ENCODE assay signal across 25 mouse cellular contexts in genomic region chr5:28290630-28291029, GRCm38 (mm10). TPM values are rescaled to one million over a fixed set of nuclear protein-coding genes. Genes with fewer than 3 reads are reported as not detected.
DNase-seq lines count a peak whose midpoint lies in the region; ATAC-seq and TF ChIP-seq lines count a peak whose summit lies in the region.
"Had no signal": no experiment of that assay in that cellular context is flagged by ENCODE, and none has a peak within 500 bp of the region (broad histone marks: within the 10 kb centered on the region; RNA-seq: fewer than 3 reads in every experiment).

No protein-coding gene starts in this region.

- H3K4me2 ChIP-seq in intestine, embryonic 16.5 days (ENCODE audit: low read depth, low read length) = no peak overlapping the region
- H3K4me2 ChIP-seq: embryonic facial prominence, embryonic 13.5 days; embryonic facial prominence, embryonic 15.5 days; forebrain, embryonic 12.5 days had no signal

- no peaks in the 10 kb centered on the region for H3K36me3 ChIP-seq in heart, embryonic 10.5 days
- H3K36me3 ChIP-seq in liver, adult 2 months (ENCODE audit: control insufficient read depth, insufficient read depth, low read length) = no peaks in the 10 kb centered on the region
- no peaks in the 10 kb centered on the region for H3K36me3 ChIP-seq in intestine, embryonic 16.5 days (ENCODE audit: control insufficient read depth, insufficient read depth, low read length)
- H3K36me3 ChIP-seq: embryonic facial prominence, embryonic 13.5 days; embryonic facial prominence, embryonic 15.5 days; forebrain, embryonic 10.5 days; forebrain, embryonic 12.5 days had no signal

- WGBS in heart, embryonic 10.5 days = 71% methylated on average over 1 of the region's 1 CpGs
- 73% methylated on average over 1 of the region's 1 CpGs for WGBS in liver, adult 2 months
- 56% methylated on average over 1 of the region's 1 CpGs for WGBS in intestine, embryonic 16.5 days

- no peak for TF ChIP-seq CTCF in liver, adult 2 months (IDR thresholded peaks at IDR 0.05; ENCODE audit: low read depth, low read length)

- H3K27ac ChIP-seq in heart, embryonic 10.5 days = no peak overlapping the region
- 0 out of 2 replicates have a peak overlapping the region, but pooled peaks have one; percentile 80 for H3K27ac ChIP-seq in liver, adult 2 months (replicated peaks; ENCODE audit: insufficient read depth, low read depth, low read length)
- peak overlapping the region; percentile 46 for H3K27ac ChIP-seq in intestine, embryonic 16.5 days (ENCODE audit: low read length)
- H3K27ac ChIP-seq: embryonic facial prominence, embryonic 13.5 days; embryonic facial prominence, embryonic 15.5 days; forebrain, embryonic 10.5 days; forebrain, embryonic 12.5 days had no signal

- no peaks in the 10 kb centered on the region for H3K4me1 ChIP-seq in heart, embryonic 10.5 days
- peaks cover 9% of the 10 kb centered on the region for H3K4me1 ChIP-seq in liver, adult 2 months (ENCODE audit: control insufficient read depth, insufficient read depth, low read length)
- H3K4me1 ChIP-seq in intestine, embryonic 16.5 days (ENCODE audit: control insufficient read depth, insufficient read depth, low read length) = 0 out of 2 replicates have a peak, but pooled peaks cover 4% of the 10 kb centered on the region
- H3K4me1 ChIP-seq: embryonic facial prominence, embryonic 13.5 days; embryonic facial prominence, embryonic 15.5 days; forebrain, embryonic 10.5 days; forebrain, embryonic 12.5 days had no signal

- peak; percentile 2 for DNase-seq in heart, embryonic 10.5 days (ENCODE audit: low spot score)
- no peak for DNase-seq in heart, adult 9 months (ENCODE audit: low spot score in 2 of 2)
- DNase-seq in liver, adult 2 months (ENCODE audit: extremely low read depth, low read depth, low spot score) = no peak
- no peak for DNase-seq in liver
- no peak for DNase-seq in thymus, postnatal 10 days (ENCODE audit: low spot score in 2 of 2)
- DNase-seq: adrenal gland, adult 2 months; adrenal gland, postnatal 10 days; adrenal gland, postnatal 25 days; cerebellum, adult 11 months; cerebellum, adult 18-20 months; cerebellum, adult 8-10 months; cerebellum, adult 9-11 months; cerebellum, postnatal 14 days; cerebellum, postnatal 36 days; embryo, embryonic 11 days had no signal

- no peak overlapping the region for H3K4me3 ChIP-seq in heart, embryonic 10.5 days
- no peak overlapping the region for H3K4me3 ChIP-seq in liver, adult 2 months (ENCODE audit: insufficient read depth, low read depth, low read length)
- H3K4me3 ChIP-seq in intestine, embryonic 16.5 days (ENCODE audit: low read length) = no peak overlapping the region
- H3K4me3 ChIP-seq: embryonic facial prominence, embryonic 13.5 days; embryonic facial prominence, embryonic 15.5 days; erythroblast, embryonic 14.5 days; forebrain, embryonic 10.5 days; forebrain, embryonic 12.5 days had no signal

- no peaks in the 10 kb centered on the region for H3K9me3 ChIP-seq in heart, embryonic 10.5 days
- no peaks in the 10 kb centered on the region for H3K9me3 ChIP-seq in intestine, embryonic 16.5 days (ENCODE audit: control insufficient read depth, low read length)
- H3K9me3 ChIP-seq: embryonic facial prominence, embryonic 13.5 days; embryonic facial prominence, embryonic 15.5 days; forebrain, embryonic 10.5 days; forebrain, embryonic 12.5 days had no signal

- no peak for TF ChIP-seq POLR2A in liver, adult 2 months (IDR thresholded peaks at IDR 0.05; ENCODE audit: extremely low read depth, insufficient read depth, low read length)

- peak; percentile 63 for ATAC-seq in intestine, embryonic 16.5 days
- ATAC-seq: forebrain, embryonic 14.5 days had no signal

- H3K9ac ChIP-seq in liver, adult 2 months (ENCODE audit: low read depth, low read length) = no peak overlapping the region
- H3K9ac ChIP-seq in intestine, embryonic 16.5 days (ENCODE audit: low read depth, low read length) = no peak overlapping the region
- H3K9ac ChIP-seq: embryonic facial prominence, embryonic 13.5 days; embryonic facial prominence, embryonic 15.5 days; forebrain, embryonic 12.5 days had no signal

- peaks cover 4% of the 10 kb centered on the region; the same call in 1 of the 2 replicates for H3K27me3 ChIP-seq in heart, embryonic 10.5 days (ENCODE audit: insufficient read depth, poor library complexity, severe bottlenecking)
- no peaks in the 10 kb centered on the region for H3K27me3 ChIP-seq in liver, adult 2 months (ENCODE audit: control insufficient read depth, insufficient read depth, low read length)
- H3K27me3 ChIP-seq in intestine, embryonic 16.5 days (replicated peaks; ENCODE audit: control insufficient read depth, insufficient read depth, low read length) = no peaks in the 10 kb centered on the region
- H3K27me3 ChIP-seq: embryonic facial prominence, embryonic 13.5 days; embryonic facial prominence, embryonic 15.5 days had no signal

- H3K79me2 ChIP-seq in liver, adult 2 months (ENCODE audit: control insufficient read depth, insufficient read depth, low read length) = no peaks in the 10 kb centered on the region

RNA-seq across cellular contexts. Expression of gene Rbm33, which starts 26.3 kb away (rescaled TPM):
- 9.6 and 9.9 TPM in 2 replicates for polyA plus RNA-seq in heart, embryonic 10.5 days (2016; fragmentation: Nextera tagmentation; extraction: Ambion mirVana)
- total RNA-seq in liver, adult 2 months (2014; rRNA removed) = 17.1 and 22.6 TPM in 2 replicates
- polyA plus RNA-seq in liver, adult 2 months (2012; rRNA removed) = 13.3 and 16.1 TPM in 2 replicates
- 6.5 and 6.8 TPM in 2 replicates for polyA plus RNA-seq in intestine, embryonic 16.5 days (2015; fragmentation: Nextera tagmentation; extraction: Ambion mirVana)

RNA-seq across cellular contexts. Expression of gene Cnpy1, which starts 45.0 kb away (rescaled TPM):
- polyA plus RNA-seq in heart, embryonic 10.5 days (2016; fragmentation: Nextera tagmentation; extraction: Ambion mirVana) = 0.44 TPM in 1 of 2 replicates, not detected in the other
- total RNA-seq in liver, adult 2 months (2014; rRNA removed) = under 0.01 and 0.13 TPM in 2 replicates
- polyA plus RNA-seq in liver, adult 2 months (2012; rRNA removed) = not detected in 2 replicates
- polyA plus RNA-seq in intestine, embryonic 16.5 days (2015; fragmentation: Nextera tagmentation; extraction: Ambion mirVana) = 0.60 and 0.75 TPM in 2 replicates
- total RNA-seq: adrenal gland, adult 2 months; adrenal gland, postnatal 25 days; common myeloid progenitor, adult 5-6 weeks; MEL had no signal
- polyA plus RNA-seq: adrenal gland, adult 2 months; C2C12; erythroblast, embryonic 14.5 days had no signal
